Mouse (Mus musculus): Measurements from ENCODE around the gene 4930564D02Rik.

- TF ChIP-seq POLR2A (IDR thresholded peaks at IDR 0.05; ENCODE audit: low read depth, low read length) (no peak), CTCF (conservative IDR thresholded peaks at IDR 0.05; ENCODE audit: insufficient read depth, insufficient read length, low read depth, low read length) (no peak)
These were observed 16.8 kb upstream of the 4930564D02Rik start for GRCm38 (mm10) chr3:105049848-105050247.

Measured in kidney, adult 2 months (tissue).